Mouse (Mus musculus) spleen, adult 2 months (tissue): ENCODE results near the gene Olfr521.

ENCODE experiments used
- CTCF ChIP-seq: fragments of 200-500 bp; IDR thresholded peaks from 2 replicates; pipeline ENCODE4 v1.5.1; 2011; ENCODE audit warnings: mild to moderate bottlenecking, inconsistent platforms; ENCODE audit not compliant: insufficient read depth, insufficient read length, insufficient replicate concordance; ENCODE audit errors: extremely low read depth
- POLR2A ChIP-seq: fragments of 200-500 bp; IDR thresholded peaks from 2 replicates; pipeline ENCODE4 v1.6.1; 2011; ENCODE audit warnings: low read depth, low read length, inconsistent platforms

DNA sequence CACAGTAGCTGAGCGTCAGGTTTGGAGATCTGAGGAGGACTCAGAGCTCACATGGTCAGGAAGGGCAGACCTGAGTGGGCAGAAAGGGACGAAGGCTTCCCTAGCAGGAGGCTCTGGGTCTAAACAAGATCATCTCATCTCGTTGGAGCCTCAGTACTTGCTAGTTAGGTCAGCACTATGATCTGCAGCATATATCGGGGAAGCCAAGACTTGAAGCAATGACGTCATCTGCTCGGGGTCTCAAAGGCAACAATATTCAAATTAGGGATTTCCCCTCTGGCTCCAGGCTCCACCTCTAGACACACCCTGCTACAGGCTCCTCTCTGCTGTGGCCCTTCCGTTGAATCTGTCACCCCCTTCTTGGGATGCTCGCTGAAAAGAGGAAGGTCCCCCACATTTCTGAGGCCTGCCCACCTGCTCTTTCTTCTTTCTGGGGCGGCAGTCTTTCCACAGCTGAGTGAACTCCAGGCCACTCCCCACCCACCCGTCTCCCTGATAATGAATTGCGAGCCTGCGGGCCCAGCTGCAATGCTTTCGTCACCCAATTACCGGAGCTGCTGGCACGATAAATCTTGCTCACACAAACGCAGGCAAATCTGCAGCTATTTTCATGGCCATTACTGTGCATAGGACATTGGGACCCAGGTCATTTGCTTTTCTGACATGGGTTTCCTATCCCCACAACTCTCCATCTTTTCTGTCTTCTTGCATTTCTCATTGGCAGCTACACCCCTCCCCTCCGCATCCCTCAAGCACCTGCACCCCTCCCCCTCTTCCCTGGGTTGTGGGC, 32.1 kb downstream of the Olfr521 start:
- TF ChIP-seq CTCF (no peak), POLR2A (no peak)
